Mouse (Mus musculus) lung, adult 2 months (tissue): Measurements from ENCODE around the gene Sac3d1. TPM values are rescaled to one million over a fixed set of nuclear protein-coding genes. Genes with fewer than 3 reads are reported as not detected.

Experiments used
- DNase-seq: peaks from one replicate; pipeline ENCODE4 v3.0.0; 2022
- H3K4me1 ChIP-seq: fragments of 200-500 bp; 2 replicates; pipeline ENCODE4 v1.6.1; 2011; ENCODE audit warnings: low read length; ENCODE audit not compliant: control insufficient read depth, insufficient read depth
- H3K4me3 ChIP-seq: fragments of 200-500 bp; replicated peaks from 2 replicates; pipeline ENCODE3; 2011; ENCODE audit warnings: low read depth, mild to moderate bottlenecking, control low read depth, low read length; ENCODE audit errors: extremely low read depth
- CTCF ChIP-seq: fragments of 200-500 bp; IDR thresholded peaks from 2 replicates; pipeline ENCODE4 v1.5.1; 2011; ENCODE audit warnings: mild to moderate bottlenecking, low read length, control low read depth; ENCODE audit not compliant: insufficient read depth
- POLR2A ChIP-seq: fragments of 200-500 bp; IDR thresholded peaks from 2 replicates; pipeline ENCODE4 v1.6.1; 2011; ENCODE audit warnings: low read depth, mild to moderate bottlenecking, control low read depth, low read length, borderline replicate concordance; ENCODE audit errors: extremely low read depth
- WGBS: fragments of 180-500 bp; shearing (Covaris S2); methylation state at CpG from one replicate; pipeline ENCODE4 v1.1.7; 2018; 5-methylcytosine and 5-hydroxymethylcytosine counted together
- polyA plus RNA-seq: library from polyadenylated mRNA; depleted of rRNA; stranded (reverse); fragments of >200 nt; gene quantifications from 2 replicates; pipeline ENCODE4 v1.2.3, GENCODE M21; 2012

Gene Sac3d1
- polyA plus RNA-seq, 1 experiment = 25.3 TPM

DNA sequence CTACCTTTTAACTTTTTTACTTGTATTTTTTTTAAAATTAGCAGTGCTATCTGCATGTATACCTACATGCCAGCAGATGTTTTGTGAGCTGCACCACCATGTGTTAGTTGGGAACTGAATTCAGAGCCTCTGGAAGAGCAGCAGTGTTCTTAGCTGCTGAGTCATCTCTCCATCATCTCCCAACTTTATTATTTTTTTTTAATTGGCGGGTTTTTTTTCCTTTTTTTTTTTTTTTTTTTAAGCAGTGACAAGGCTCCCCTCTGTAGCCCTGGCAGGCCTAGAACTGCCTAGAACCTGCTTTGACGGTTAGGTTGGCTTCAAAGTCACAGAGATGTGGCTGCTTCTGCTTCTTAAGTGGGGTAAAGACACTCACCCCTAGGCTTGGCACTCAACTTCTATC is 6.4 kb upstream of the Sac3d1 start:
- WGBS = 48% methylated on average over 2 of the region's 2 CpGs

DNA sequence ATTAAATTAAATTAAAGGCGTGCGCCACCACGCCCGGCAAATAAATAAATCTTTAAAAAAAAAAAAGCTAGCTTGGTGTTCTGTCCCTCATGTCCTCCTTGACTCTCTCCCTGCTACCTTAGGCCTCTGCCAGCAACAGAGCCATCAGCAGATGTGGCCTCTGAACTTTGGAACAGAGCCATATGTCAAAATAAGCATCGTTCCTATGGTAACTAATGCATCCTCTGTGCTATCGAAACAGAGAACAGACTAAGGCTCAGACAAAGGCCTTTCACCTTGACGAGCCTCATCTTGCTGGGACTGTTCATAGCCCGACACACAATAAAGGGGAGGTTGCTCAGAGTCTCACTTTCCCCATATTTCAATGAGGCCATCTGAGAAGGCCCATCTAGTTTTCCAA is 4.9 kb upstream of the Sac3d1 start:
- TF ChIP-seq POLR2A = no peak
- TF ChIP-seq CTCF = no peak
- WGBS = 72% methylated on average over 8 of the region's 8 CpGs
- Histone ChIP-seq H3K4me1 (no peaks in the 10 kb centered on the region), H3K4me3 (no peak overlapping the region)
- DNase-seq = no peak

More for the DNA sequence above, 6.4 kb upstream of the Sac3d1 start:
- DNase-seq = no peak
- TF ChIP-seq CTCF = no peak
- no peak for TF ChIP-seq POLR2A
- no peak overlapping the region for H3K4me3 ChIP-seq
- H3K4me1 ChIP-seq = no peaks in the 10 kb centered on the region

DNA sequence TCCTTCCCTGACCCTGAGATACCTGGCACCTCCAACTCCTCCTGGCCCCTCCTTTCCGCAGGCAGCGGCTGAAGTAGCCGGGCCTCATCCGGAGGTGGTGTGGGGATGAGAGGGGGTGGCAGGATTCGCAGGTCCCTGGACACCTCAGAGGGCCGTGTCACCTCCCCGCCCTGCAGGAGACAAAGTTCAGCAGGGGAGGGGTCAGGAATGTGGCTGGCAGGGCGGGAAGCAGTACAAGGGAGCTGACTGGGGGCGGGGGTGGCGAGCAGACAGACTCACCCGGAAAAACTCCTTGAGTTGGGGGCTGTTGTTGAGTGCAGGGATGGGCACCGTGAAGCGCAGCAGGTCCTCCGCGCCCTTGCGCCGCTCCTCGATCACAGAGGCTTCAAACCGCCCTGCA is 3.3 kb upstream of the Sac3d1 start:
- no peak overlapping the region for H3K4me3 ChIP-seq
- TF ChIP-seq CTCF (no peak), POLR2A (no peak)
- no peak for DNase-seq
- H3K4me1 ChIP-seq = no peaks in the 10 kb centered on the region
- WGBS = 56% methylated on average over 19 of the region's 19 CpGs

- TF ChIP-seq POLR2A (no peak), CTCF (no peak)
- Histone ChIP-seq H3K4me3 (peak overlapping the region; percentile 70), H3K4me1 (no peaks in the 10 kb centered on the region)
- WGBS = under 1% methylated on average over 8 of the region's 8 CpGs
- no peak for DNase-seq
These were observed 281 bp upstream of the Sac3d1 start for GRCm38 (mm10) chr19:6118677-6119185.

GRCm38 (mm10) chr19:6117346-6117985 is 984 bp downstream of the Sac3d1 start:
- 4% methylated on average over 32 of the region's 32 CpGs for WGBS

DNA sequence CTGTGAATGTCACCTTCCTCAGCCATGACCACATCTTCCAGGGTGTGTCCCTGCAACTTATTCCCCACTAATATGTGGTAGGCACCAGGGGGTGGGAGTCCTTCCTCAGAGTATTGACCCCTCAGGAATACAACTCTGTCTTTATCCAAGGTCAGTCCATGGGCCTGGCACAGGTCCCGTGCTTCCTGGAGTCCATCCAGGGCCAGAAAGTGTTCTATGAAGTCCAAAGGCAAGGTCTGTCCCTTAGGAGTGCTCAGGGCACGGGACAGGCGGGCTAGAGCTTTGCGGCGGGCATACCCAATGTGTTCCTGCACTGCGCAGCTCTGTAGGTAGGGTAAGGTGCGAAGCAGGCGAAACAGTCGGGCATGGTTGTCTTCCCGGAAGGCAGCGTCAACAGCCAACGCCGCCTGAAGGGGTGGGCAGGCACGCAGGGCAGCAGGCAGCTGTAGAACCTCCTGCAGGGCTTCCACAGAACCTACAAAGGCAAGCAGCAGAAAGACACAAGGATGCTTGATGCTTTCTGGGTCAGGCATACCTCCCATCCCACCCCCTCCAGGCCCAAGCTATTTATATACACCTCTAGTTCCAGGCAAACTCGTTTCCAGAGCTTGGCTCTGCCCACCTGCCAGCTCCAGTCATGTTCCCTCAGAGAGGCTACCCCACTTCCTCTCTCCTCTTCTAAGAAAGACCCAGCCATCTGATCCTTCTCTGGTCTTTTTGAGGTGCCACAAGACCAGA is 2.2 kb downstream of the Sac3d1 start:
- H3K4me1 ChIP-seq = no peaks in the 10 kb centered on the region
- H3K4me3 ChIP-seq = no peak overlapping the region
- TF ChIP-seq POLR2A = no peak
- TF ChIP-seq CTCF = no peak
- DNase-seq = no peak
- WGBS = 85% methylated on average over 15 of the region's 15 CpGs

More at GRCm38 (mm10) chr19:6117346-6117985, 984 bp downstream of the Sac3d1 start:
- no peak for DNase-seq
- Histone ChIP-seq H3K4me3 (peak overlapping the region; percentile 70), H3K4me1 (no peaks in the 10 kb centered on the region)
- TF ChIP-seq CTCF (no peak), POLR2A (no peak)

DNA sequence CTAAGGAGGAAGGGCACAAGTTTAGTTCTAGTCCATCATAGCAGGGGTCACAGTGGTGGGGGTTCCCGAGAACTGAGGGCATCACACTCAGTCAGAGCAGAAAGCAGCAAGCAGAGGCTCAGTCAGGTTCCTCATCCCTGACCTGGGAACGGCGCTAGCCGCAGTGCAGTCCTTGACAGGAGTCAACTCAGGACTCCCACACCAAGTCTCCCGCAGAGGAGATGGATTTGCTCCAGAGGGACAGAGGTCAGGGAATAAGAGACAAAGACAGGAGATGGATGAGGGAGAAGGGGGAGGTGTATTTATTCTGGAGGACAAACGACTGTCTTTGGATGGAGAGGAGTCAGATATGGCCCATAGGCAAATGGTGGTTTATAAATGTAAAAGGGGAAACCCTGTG is 5.3 kb downstream of the Sac3d1 start:
- DNase-seq = no peak
- 45% methylated on average over 6 of the region's 6 CpGs for WGBS
- TF ChIP-seq POLR2A (no peak), CTCF (no peak)

GRCm38 (mm10) chr19:6105586-6105985 is 12.9 kb downstream of the Sac3d1 start, which contains the start of gene Naaladl1:
TSS of gene Naaladl1 (plus strand) at chr19:6105782.
- 87% methylated on average over 7 of the region's 7 CpGs for WGBS
- TF ChIP-seq CTCF (no peak), POLR2A (no peak)
- H3K4me1 ChIP-seq = no peaks in the 10 kb centered on the region
- H3K4me3 ChIP-seq = no peak within 1 kb of the TSS
- no peak for DNase-seq

More for the DNA sequence above, 5.3 kb downstream of the Sac3d1 start:
- H3K4me3 ChIP-seq = no peak overlapping the region
- H3K4me1 ChIP-seq = no peaks in the 10 kb centered on the region

GRCm38 (mm10) chr19:6104476-6104875 is 14.0 kb downstream of the Sac3d1 start:
- 75% methylated on average over 4 of the region's 4 CpGs for WGBS
- no peak for DNase-seq
- H3K4me1 ChIP-seq = no peaks in the 10 kb centered on the region
- no peak overlapping the region for H3K4me3 ChIP-seq
- TF ChIP-seq CTCF = no peak
- TF ChIP-seq POLR2A = no peak
